Mouse (Mus musculus) liver, embryonic 12.5 days (tissue): ENCODE measurements around the gene Usp35. TPM values are rescaled to one million over a fixed set of nuclear protein-coding genes. Genes with fewer than 3 reads are reported as not detected.

ENCODE experiments used
- ATAC-seq: fragments of 200-750 bp; cut with Nextera tagmentation; 2 replicates; pipeline ENCODE4 v1.8.0; 2017; ENCODE audit warnings: moderate number of reproducible peaks, mild to moderate bottlenecking, moderate library complexity
- H3K27ac ChIP-seq: fragments of 300-500 bp; sonication (generic); 2 replicates; pipeline ENCODE4 v1.5.1; 2016; ENCODE audit warnings: mild to moderate bottlenecking
- H3K27me3 ChIP-seq: fragments of 300-500 bp; sonication (generic); replicated peaks from 2 replicates; pipeline ENCODE4 v1.6.1; 2016; ENCODE audit warnings: mild to moderate bottlenecking, moderate library complexity
- H3K36me3 ChIP-seq: fragments of 300-500 bp; sonication (generic); 2 replicates; pipeline ENCODE4 v1.6.1; 2016; ENCODE audit warnings: mild to moderate bottlenecking, moderate library complexity
- H3K4me1 ChIP-seq: fragments of 300-500 bp; sonication (generic); 2 replicates; pipeline ENCODE4 v1.6.1; 2016
- H3K4me2 ChIP-seq: fragments of 300-500 bp; sonication (generic); 2 replicates; pipeline ENCODE4 v1.6.1; 2016; ENCODE audit warnings: mild to moderate bottlenecking, moderate library complexity
- H3K4me3 ChIP-seq: fragments of 300-500 bp; sonication (generic); 2 replicates; pipeline ENCODE4 v1.5.1; 2016; ENCODE audit warnings: mild to moderate bottlenecking, moderate library complexity
- H3K9ac ChIP-seq: fragments of 300-500 bp; sonication (generic); 2 replicates; pipeline ENCODE4 v1.6.1; 2016; ENCODE audit warnings: mild to moderate bottlenecking, moderate library complexity
- H3K9me3 ChIP-seq: fragments of 300-500 bp; sonication (generic); replicated peaks from 2 replicates; pipeline ENCODE4 v1.6.1; 2016; ENCODE audit warnings: mild to moderate bottlenecking, moderate library complexity
- whole genome bisulfite sequencing: fragments of 180-500 bp; shearing (Covaris S2); methylation state at CpG from one replicate; pipeline ENCODE4 v1.1.7; 2016; ENCODE audit not compliant: insufficient replicate concordance; 5-methylcytosine and 5-hydroxymethylcytosine counted together
- polyA plus RNA-seq: library from polyadenylated mRNA; unstranded; fragments of >200 nt; fragmentation: Nextera tagmentation; extraction: Ambion mirVana; gene quantifications from 2 replicates; pipeline ENCODE4 v1.2.1, GENCODE M21; 2016

Gene Usp35
- polyA plus RNA-seq, result 0.41 and 0.49 TPM in 2 replicates

DNA sequence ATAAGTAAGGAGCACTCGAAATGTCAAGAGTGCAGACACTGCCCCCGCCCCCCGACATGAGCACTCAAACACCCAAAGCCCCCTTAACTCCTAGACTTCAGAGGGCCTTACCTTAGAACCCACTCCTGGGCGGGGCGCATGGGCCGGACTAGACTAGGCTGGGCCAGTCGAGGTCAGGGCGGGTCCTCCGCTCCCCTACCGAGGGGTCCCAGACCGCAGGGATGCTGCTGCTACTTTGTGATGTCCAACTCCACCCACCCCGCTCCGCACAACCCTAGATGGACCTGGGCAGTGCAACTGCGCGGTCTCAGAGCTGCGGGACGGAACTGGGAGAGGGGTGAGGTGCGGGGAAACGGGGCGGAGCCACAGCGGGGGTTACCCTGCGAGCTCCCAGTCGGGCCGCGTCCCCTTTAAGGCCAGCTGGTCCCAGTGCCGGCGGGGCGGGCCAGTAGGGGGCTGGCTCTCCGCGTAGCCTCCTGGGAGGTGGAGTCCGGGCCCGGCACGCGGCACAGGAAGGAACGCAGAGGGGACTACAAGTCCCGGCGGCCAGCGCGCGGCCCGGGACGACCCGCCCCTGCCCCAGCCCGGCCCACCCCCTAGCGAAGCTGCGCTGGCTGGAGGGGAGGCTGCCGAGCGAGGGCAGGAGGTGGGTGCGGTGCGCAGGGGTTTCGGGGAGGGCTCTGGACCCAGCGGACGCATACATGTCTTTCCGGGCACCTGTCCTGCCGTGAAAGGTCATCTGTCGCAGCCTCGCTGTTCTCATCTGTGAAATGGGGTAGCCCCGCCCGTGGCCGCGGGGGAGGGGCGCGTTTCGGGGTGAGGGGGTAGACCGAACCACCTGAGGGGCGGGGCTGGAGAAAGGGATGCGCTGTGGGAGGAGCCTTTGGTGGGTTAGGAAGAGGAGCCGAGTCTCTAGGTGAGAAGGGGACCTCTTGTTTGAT, at the start of gene Usp35, which contains the start of gene Kctd21:
TSS of gene Usp35 (minus strand) at position 295 of the 941 bp plus-strand sequence.
TSS of gene Kctd21 (plus strand) at position 602 of the 941 bp plus-strand sequence.
- Histone ChIP-seq H3K9me3 (no peaks in the 10 kb centered on the region), H3K27me3 (peaks cover 41% of the 10 kb centered on the region), H3K9ac (peak within 1 kb of the TSS; percentile 71), H3K27ac (peak within 1 kb of the TSS; percentile 34; the same call in 1 of the 2 replicates), H3K4me3 (peak within 1 kb of the TSS; percentile 71), H3K36me3 (no peaks in the 10 kb centered on the region), H3K4me1 (peaks cover 26% of the 10 kb centered on the region), H3K4me2 (peak within 1 kb of the TSS; percentile 94)
- WGBS, result 1% methylated on average over 67 of the region's 68 CpGs
- peak; percentile 99 for ATAC-seq

DNA sequence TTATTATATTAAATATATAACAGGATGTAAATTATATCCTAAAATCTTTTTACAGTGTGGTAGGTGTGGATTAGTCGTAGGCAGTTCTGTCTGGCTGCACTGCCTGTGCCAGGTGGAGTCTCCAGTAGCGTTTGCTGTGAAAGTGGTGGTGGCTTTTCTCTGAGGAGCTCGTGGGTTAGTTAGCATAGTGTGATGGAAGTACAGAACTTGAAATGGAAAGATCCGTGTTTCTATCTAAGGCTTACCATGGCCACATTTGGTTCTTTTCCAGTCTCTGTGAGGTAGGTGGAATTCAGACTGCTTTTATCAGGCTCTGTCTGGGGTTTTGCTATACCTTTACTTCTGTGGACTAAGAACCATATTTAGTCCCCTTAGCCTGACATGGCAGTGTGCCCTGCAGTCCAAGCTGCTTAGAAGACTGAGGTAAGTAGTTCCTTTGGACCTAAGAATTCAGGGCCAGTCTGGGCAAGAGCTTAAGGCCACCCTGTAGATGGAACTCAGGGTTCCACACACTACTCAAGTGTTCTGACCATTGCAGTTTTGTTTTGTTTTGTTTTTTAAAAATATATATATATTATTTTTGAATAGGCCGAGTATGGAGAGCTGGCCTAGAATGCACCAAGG, 48.8 kb upstream of the Usp35 start:
- Histone ChIP-seq H3K4me2 (no peak overlapping the region), H3K4me3 (no peak overlapping the region), H3K4me1 (peaks cover 8% of the 10 kb centered on the region), H3K9ac (no peak overlapping the region), H3K36me3 (peaks cover 97% of the 10 kb centered on the region), H3K9me3 (no peaks in the 10 kb centered on the region), H3K27me3 (no peaks in the 10 kb centered on the region), H3K27ac (no peak overlapping the region)
- 82% methylated on average over 5 of the region's 5 CpGs for WGBS
- ATAC-seq, result no peak

DNA sequence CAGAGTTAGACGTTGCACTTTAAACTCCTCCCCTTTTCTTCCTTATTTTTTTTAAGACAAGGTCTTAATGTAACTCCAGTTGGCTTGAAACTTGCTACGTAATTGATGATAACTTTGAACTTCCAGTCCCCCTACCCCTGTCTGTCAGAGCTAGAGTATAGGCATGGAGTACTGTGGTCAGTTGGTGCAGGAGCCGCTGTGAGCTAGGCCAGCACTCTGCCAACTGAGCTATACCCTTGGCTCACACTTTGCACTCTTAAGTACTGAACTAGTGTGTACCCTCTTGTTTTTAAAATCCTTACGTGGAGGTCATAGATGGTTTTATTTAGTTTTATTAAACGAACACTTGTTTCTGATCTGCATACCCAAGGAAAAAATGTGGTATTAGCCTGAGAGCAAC, 47.5 kb upstream of the Usp35 start:
- 85% methylated on average over 5 of the region's 5 CpGs for WGBS

DNA sequence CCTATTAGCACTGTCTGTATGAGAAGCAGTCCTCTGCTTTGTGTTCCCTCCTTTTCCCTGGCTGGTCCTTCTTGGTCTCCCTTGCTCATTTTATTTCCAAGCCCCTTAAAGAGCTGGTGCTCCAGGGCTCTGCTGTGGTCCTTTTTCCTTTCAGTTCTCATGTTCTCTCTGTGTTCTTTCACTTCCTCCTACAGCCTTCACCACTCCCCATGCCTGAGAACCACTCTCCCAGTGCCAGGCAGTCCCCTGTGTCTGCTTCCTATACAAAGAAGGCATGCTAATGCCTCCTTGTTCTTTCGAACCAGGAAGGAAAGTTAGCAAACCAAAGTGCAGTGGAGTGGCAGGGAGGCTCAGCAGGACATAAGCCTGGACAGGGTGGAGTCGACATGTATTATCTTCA, 44.1 kb upstream of the Usp35 start:
- H3K27me3 ChIP-seq, result no peaks in the 10 kb centered on the region
- ATAC-seq, result no peak
- H3K9me3 ChIP-seq, result no peaks in the 10 kb centered on the region
- H3K27ac ChIP-seq, result 0 out of 2 replicates have a peak overlapping the region, but pooled peaks have one; percentile 10
- H3K36me3 ChIP-seq, result peaks cover 75% of the 10 kb centered on the region
- no peak overlapping the region for H3K4me2 ChIP-seq
- H3K4me3 ChIP-seq, result no peak overlapping the region
- 54% methylated on average over 2 of the region's 2 CpGs for WGBS
- no peak overlapping the region for H3K9ac ChIP-seq
- peaks cover 37% of the 10 kb centered on the region for H3K4me1 ChIP-seq

More for the DNA sequence above, 47.5 kb upstream of the Usp35 start:
- H3K4me3 ChIP-seq, result no peak overlapping the region
- peaks cover 19% of the 10 kb centered on the region for H3K4me1 ChIP-seq
- H3K9ac ChIP-seq, result no peak overlapping the region
- H3K27me3 ChIP-seq, result no peaks in the 10 kb centered on the region
- no peak overlapping the region for H3K27ac ChIP-seq
- peaks cover 97% of the 10 kb centered on the region for H3K36me3 ChIP-seq
- H3K9me3 ChIP-seq, result no peaks in the 10 kb centered on the region
- no peak overlapping the region for H3K4me2 ChIP-seq
- no peak for ATAC-seq

DNA sequence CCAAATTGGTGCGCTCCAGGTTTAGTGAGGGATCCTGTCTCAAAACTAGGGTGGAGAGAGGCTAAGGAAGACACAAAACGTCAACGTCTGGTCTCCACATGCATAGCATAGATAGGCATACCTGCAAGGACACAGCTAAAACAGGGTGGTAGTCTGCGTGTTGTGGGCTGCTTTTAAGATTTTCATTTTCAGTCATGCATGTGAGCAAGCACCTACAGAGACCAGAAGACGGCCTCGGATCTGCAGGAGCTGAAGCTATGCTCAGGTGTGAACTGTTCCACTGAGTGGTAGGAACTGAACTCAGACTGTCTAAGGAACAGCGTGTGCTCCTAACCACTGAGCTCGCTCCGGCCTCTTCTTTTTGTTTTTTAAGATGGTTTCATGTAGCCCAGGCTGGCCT, 43.3 kb upstream of the Usp35 start:
- Histone ChIP-seq H3K36me3 (peaks cover 67% of the 10 kb centered on the region), H3K9me3 (no peaks in the 10 kb centered on the region), H3K4me1 (peaks cover 43% of the 10 kb centered on the region), H3K9ac (no peak overlapping the region), H3K4me2 (no peak overlapping the region), H3K4me3 (no peak overlapping the region), H3K27ac (no peak overlapping the region), H3K27me3 (no peaks in the 10 kb centered on the region)
- 87% methylated on average over 9 of the region's 9 CpGs for WGBS
- ATAC-seq, result no peak

DNA sequence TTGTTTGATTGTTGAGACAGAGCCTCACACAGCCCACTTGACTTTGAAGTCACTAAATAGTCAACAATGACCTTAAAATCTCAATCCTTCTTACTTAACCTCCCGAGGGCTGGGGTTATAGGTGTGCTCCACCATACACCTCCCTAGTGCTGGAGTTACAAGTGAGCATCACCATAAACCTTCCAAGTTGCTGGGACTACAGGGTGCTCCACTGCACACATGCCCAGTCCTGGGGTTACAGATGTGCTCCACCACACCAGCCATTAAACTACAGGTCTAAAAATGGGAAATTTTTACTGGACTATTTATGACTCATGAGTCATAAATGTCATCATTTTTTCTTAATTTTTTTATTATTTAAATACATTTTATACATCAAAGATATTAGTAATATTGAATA, 34.1 kb upstream of the Usp35 start:
- Histone ChIP-seq H3K9ac (no peak overlapping the region), H3K27ac (no peak overlapping the region)
- 60% methylated on average over 1 of the region's 1 CpGs for WGBS

DNA sequence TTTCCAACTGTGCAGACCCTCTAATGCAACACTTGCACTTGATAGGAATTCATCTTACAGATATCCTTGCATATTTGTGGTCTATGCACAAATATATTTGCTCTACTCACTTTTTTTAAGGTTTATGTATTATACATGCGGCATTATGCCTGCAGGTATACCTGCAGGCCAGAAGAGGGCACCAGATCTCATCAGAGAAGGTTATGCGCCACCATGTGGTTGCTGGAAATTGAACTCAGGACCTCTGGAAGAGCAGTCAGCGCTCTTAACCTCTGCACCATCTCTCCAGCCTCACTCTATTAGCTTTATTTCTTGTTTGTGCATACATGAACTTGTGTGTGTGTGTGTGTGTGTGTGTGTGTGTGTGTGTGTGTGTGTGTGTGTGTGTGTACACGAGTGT, 29.6 kb upstream of the Usp35 start:
- Histone ChIP-seq H3K4me2 (no peak overlapping the region), H3K4me3 (no peak overlapping the region), H3K9me3 (0 out of 2 replicates have a peak, but pooled peaks cover 2% of the 10 kb centered on the region), H3K27ac (no peak overlapping the region), H3K9ac (no peak overlapping the region), H3K36me3 (no peaks in the 10 kb centered on the region), H3K4me1 (no peaks in the 10 kb centered on the region), H3K27me3 (peaks cover 10% of the 10 kb centered on the region)
- peak; percentile 10; the same call in 1 of the 2 replicates for ATAC-seq
- WGBS, result 24% methylated on average over 4 of the region's 4 CpGs

More for the DNA sequence above, 34.1 kb upstream of the Usp35 start:
- Histone ChIP-seq H3K4me1 (peaks cover 6% of the 10 kb centered on the region), H3K4me3 (no peak overlapping the region), H3K27me3 (peaks cover 4% of the 10 kb centered on the region; the same call in 1 of the 2 replicates), H3K36me3 (no peaks in the 10 kb centered on the region), H3K4me2 (no peak overlapping the region), H3K9me3 (0 out of 2 replicates have a peak, but pooled peaks cover 2% of the 10 kb centered on the region)
- no peak for ATAC-seq

DNA sequence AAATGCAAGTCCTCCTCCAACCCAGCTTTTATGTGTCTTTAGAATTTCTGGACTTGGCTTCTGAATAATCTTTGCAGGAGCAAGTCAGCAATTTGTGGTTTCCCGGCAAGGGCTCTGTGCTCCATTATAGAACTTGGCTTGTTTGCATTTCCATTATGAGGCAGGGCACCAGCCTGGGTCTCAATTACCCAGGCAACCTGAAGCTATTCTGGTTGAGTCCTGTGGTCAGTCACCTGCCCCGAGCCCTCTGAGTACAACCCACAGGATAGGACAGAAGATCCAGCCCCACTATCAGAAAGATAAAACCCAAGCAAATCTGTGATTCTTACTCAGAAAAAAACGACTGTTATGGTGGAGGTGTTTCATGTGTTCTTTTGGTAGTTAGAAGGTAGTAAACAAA, 29.1 kb upstream of the Usp35 start:
- ATAC-seq, result no peak
- peaks cover 13% of the 10 kb centered on the region for H3K27me3 ChIP-seq
- H3K9ac ChIP-seq, result no peak overlapping the region
- no peak overlapping the region for H3K27ac ChIP-seq
- H3K4me1 ChIP-seq, result 0 out of 2 replicates have a peak, but pooled peaks cover under 1% of the 10 kb centered on the region
- H3K4me2 ChIP-seq, result no peak overlapping the region
- no peak overlapping the region for H3K4me3 ChIP-seq
- H3K9me3 ChIP-seq, result 0 out of 2 replicates have a peak, but pooled peaks cover 2% of the 10 kb centered on the region
- 48% methylated on average over 3 of the region's 3 CpGs for WGBS
- H3K36me3 ChIP-seq, result no peaks in the 10 kb centered on the region

DNA sequence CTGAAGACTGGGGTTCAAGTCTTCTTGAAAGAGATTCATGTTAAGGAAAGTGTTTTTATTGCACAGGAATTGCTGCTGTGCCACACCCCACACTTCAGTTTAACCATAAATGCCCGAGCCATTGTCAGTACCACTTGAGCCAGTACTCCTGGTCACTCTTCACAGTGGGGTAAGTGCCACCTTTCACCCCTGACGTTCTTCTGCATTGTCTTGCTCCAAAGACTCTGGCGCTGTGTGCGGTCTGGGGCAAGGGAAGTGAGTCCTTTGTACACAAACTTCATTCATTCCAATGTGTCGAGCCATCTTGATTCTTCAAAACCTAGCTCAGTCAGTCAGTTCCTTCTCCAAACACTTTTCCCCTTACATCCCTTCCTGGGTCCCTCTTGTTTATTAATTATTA, 28.3 kb upstream of the Usp35 start:
- peaks cover 16% of the 10 kb centered on the region for H3K27me3 ChIP-seq
- WGBS, result 62% methylated on average over 5 of the region's 5 CpGs
- no peak for ATAC-seq
- H3K9ac ChIP-seq, result no peak overlapping the region
- no peak overlapping the region for H3K4me2 ChIP-seq
- no peaks in the 10 kb centered on the region for H3K36me3 ChIP-seq
- peaks cover 7% of the 10 kb centered on the region for H3K4me1 ChIP-seq
- H3K9me3 ChIP-seq, result 0 out of 2 replicates have a peak, but pooled peaks cover 2% of the 10 kb centered on the region
- no peak overlapping the region for H3K4me3 ChIP-seq
- no peak overlapping the region for H3K27ac ChIP-seq

DNA sequence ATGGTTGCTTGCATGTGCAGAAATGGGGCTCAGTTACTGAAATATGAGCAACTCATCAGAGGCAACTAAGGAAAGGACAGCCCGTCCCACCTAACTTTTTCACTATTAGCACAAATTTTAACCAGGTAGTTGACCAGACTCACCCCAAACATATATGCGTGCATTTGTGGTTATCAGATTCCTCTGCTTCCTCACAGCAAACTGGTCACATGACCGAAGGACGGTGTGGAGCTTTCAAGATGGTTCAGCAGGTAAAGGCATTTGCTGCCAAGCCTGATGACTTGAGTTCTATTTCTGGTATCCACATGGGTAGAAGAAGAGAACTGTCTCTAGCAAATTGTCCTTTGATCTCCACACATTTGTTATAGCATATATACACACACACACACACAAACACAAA, 26.5 kb upstream of the Usp35 start:
- no peak for ATAC-seq
- no peak overlapping the region for H3K4me2 ChIP-seq
- no peaks in the 10 kb centered on the region for H3K36me3 ChIP-seq
- H3K9ac ChIP-seq, result no peak overlapping the region
- peaks cover 7% of the 10 kb centered on the region for H3K4me1 ChIP-seq
- 47% methylated on average over 4 of the region's 4 CpGs for WGBS
- H3K27me3 ChIP-seq, result peaks cover 20% of the 10 kb centered on the region
- 0 out of 2 replicates have a peak, but pooled peaks cover 2% of the 10 kb centered on the region for H3K9me3 ChIP-seq
- no peak overlapping the region for H3K27ac ChIP-seq
- H3K4me3 ChIP-seq, result no peak overlapping the region

DNA sequence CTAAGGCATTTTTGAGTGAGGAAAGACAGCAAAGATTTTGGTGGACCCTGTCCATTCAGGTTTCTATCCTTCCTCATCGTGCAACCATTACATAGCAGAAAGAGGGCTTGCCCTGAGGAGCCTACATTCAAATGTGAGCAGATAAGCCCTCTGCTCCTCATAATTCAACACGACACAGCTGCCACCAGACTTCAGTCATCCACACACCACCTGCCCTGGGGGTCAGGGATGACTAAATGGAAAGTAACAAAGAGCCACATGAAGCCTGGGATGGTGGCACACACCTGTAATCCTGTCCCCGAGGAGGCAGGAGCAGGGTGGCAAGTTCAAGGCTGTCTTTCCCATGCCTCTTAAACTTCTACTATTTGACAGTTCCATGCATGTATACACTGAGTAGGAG, 26.0 kb upstream of the Usp35 start:
- no peak overlapping the region for H3K27ac ChIP-seq
- WGBS, result 59% methylated on average over 3 of the region's 3 CpGs
- no peaks in the 10 kb centered on the region for H3K36me3 ChIP-seq
- no peak overlapping the region for H3K4me3 ChIP-seq
- H3K4me2 ChIP-seq, result no peak overlapping the region
- peaks cover 20% of the 10 kb centered on the region for H3K27me3 ChIP-seq
- no peak for ATAC-seq
- no peak overlapping the region for H3K9ac ChIP-seq
- 0 out of 2 replicates have a peak, but pooled peaks cover 2% of the 10 kb centered on the region for H3K9me3 ChIP-seq
- peaks cover 7% of the 10 kb centered on the region for H3K4me1 ChIP-seq

DNA sequence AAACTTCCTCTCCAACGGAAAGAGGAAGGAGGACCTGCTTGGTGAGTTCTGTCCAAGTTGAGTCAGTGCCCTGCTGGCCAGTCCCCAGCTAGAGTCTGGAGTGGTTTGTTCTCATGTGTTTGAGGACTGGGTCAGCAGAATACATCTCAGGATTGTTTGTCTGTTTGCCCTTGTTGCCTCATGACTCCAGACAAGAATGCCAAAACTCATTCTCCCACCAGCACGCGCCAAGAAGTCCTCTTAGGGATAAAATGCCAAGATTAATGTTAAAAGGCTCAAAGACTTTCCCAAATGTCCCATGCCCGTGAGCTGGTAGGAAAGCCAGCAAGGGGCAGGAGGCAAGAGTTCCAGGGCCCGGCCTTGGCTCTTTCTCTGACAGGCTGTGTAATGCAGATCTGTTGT, 25.1 kb upstream of the Usp35 start:
- Histone ChIP-seq H3K27ac (no peak overlapping the region), H3K4me2 (no peak overlapping the region), H3K9me3 (0 out of 2 replicates have a peak, but pooled peaks cover 2% of the 10 kb centered on the region), H3K9ac (no peak overlapping the region), H3K36me3 (no peaks in the 10 kb centered on the region), H3K27me3 (peaks cover 20% of the 10 kb centered on the region), H3K4me1 (peaks cover 7% of the 10 kb centered on the region), H3K4me3 (no peak overlapping the region)
- ATAC-seq, result no peak
- WGBS, result 62% methylated on average over 5 of the region's 5 CpGs
